Mouse (Mus musculus): ENCODE data around the gene Arglu1. TPM values are rescaled to one million over a fixed set of nuclear protein-coding genes. Genes with fewer than 3 reads are reported as not detected.

The Arglu1 gene
- total RNA-seq, 2 experiments from 2014 or later: 50.9 to 75.9 TPM

DNA sequence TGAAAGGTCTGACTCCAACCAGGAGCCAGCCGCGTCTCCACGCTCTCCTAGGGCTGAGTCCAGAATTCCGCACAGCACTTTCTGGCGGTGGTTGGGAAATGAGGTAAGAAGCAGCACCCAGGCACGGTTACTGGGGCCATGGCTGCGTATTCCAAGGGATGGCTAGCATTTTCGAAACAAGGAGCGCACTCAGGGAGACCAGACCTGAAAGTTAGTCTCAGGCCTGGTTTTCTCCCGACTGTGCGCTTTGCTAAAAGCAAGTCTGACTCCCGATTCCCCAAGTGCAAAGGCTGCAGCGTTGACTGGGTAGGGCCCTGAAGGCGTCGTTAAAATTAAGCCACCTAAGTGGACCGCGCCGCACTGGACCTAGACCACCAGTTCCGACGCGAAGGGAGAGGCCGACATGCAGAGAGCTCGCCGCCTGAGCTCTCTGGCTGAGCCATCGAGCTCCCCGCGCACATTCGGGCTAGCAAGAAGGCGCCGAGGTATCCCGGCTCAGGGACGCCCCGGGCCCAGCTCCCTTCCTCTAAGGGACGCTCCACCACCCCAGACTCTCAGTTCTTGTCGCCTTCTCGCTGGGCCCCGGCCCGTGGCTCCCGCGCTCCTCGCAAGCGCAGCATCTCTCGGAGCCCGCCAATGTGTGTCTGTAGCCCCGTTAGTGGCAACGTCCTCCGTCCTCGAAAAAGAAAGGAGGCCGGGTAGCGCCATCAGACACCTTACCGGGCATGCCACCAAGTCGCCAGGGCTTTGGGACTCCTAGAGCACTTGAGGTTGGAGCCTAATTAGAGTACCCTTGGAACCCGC is 30.6 kb downstream of the Arglu1 start:
- DNase-seq (ENCODE audit: low spot score in 2 of 2): peak; percentile 26 to 53

DNA sequence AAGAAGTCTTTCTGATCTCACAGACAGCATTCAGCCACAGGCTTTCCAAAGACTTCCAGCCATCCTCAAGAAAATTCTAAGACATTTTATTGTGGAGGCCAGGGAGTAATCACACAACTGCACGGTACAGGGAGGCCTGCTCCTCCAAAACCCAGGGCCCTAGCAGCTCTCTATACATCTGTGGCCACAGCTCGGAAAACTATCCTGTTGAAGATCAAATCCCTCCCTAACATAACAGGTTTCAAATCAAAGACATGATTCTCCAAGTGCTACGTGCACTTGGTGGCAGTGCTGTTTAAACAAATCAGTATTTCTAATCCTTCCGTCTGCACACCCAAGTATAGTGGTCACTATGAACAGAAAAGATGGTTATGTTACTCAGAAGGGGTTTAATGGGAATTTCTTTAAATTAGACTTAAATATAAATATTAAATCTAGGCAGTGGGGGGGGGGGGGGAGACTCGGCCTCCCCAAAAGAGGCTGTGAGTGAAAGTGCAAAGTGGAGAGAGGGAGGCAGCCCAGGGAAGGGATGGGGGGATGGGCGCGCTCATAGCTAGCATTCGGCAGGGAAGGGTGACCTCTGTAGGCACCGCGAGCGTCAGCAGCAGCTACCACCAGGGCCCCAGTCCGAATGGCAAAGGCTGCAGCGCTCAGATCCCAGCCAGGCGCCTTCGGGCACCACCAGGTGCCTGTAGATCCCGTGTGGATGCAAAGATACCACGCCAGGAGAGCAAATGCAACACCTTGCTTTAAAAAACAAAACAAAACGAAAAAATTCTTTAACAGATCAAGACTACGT is 31.7 kb downstream of the Arglu1 start:
- peak; percentile 71 to 83 for DNase-seq (ENCODE audit: low spot score in 2 of 2)

DNA sequence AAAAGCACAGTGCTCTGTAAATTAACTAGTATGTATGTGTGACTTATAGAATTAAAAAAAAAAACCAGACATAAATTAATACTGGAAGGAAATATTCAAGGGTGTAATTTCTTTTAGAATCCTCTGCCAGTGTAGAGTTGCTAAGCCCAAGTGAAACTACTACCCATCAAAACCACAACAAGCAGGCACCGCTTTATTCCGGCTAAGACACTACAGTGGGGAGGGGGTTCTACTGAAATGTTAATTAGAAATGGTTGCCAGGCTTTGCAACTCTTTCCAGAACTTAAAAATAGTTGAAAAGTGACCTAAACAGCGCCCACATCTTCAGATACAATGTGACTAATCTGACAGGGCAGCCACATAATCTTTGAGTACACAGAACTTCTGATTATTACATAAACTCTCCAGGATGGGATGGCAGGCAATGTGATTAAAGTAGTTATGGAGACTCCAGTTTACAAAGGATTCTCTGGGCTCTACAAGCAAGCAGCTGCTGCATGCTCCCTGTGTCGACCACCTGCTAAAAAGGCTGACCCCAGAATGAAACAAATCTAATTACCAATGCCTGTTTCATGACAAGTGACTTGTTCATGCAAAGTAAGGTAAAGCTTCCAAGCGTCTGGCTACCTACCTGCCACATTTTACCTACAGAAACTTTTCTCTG is 32.5 kb downstream of the Arglu1 start:
- no peak for DNase-seq (ENCODE audit: low spot score in 2 of 2)

DNA sequence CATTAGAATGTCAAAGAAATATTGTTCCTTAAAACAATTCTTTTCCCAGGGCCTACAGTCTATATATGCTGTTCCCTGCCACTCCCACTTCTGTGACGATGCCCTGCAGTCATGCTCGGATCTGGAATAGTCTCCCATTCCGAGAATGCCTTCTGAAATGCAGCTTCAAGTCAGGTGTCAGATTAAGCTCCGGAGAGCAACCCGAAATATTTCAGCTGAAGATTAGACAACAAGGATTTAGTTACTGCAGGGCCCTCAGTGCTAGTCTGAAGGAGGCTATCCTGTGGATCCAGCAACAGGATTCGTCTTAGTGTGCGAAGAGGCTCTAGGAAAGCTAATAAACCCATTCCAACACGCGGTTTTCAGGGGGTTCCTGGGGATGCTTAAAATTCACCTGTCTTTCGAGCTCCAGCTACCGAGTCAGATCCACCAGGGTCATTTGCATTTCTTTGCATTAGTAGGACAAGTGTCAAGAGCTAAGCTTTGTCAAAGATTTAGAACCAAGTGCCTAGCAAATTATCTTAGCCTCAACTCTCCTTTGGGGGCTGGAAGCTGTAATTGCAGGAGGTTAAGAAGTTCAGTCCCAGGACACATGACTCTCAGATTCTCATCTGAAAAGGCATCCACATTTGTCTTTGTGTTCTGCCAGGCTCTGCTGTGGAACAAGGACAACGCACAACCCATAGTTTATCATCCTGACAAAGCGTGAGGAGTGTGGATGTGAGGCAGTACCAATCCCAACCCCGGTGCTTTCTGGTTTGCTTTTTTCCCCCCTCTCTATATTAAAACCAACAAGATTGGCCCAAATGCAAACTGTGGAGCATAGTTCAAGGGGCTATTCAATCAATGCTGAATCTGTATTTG is 33.5 kb downstream of the Arglu1 start:
- no peak for DNase-seq (ENCODE audit: low spot score in 2 of 2)

DNA sequence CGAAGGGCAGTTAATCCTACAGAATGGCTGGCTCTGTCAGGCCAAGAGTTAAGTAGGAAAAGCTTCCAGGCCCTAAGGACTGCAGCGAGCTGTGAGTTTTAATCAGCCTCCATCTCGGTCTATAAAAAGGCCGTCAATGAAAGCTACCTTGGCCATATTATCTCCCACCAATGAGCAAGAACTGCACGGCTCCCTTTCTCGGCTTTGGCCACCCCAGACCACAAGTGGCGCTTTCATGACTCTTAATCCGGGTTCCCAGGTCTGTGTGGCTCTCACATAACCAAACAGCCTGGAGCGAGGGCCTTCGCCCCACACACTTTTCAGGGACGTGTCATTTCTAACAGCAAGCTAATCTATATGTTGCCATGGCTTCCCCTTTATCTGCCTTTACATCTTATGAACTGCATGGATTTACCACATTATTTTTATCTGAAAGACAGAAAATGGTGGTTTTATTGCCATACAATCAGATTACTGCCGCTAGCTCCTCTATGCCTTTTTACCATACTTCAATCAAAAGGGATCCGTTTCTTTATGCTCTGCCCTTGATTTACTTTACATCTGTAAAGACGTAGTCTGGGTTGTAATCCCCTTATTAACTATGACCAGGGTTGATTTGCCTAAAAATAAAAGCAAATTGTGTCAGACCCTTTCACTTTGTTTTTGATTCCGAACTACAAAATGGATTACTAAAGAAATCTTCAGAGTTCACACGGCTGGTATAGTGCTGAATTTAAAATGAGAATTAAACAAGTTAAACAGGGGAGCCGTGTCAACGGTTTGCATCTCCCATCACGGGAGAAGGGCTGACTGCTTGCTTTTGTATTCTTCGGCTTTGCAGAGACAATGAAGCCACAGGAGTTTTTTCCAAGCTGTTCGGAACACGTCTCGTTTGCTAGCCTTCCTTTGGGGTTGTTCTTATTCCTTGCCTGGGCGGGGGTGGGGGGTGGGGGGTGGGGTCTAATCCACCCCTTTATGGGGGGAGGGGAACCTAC is 34.7 kb downstream of the Arglu1 start:
- DNase-seq (ENCODE audit: low spot score in 2 of 2): no peak

DNA sequence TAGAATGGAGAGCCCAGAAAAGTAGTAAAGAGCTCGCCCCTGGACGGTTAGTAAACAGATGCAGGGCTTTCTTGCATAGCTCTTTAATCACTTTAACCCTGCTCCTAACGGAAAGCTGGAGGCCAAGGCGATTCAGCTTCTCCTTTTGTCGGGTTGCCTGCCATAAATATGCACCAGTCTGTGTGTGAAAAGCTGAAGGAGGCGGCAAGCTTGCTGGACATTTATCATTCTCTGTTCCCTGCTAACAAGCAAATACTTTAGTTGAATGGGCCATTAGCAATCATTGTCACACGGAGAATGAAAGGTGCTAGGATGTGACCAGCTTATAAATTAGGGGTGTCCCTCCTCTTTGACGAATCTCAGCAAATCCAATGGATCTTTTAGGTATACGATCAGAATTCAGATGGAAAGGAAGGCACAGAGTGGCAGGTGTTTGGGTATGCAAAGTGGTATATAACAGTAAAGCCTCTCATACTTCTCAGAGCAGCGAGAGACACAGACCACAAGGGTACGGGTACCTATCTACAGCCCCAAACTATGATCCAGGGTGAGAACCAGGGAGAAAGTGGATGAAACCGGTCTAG is 36.3 kb downstream of the Arglu1 start:
- DNase-seq (ENCODE audit: low spot score in 2 of 2): no peak

DNA sequence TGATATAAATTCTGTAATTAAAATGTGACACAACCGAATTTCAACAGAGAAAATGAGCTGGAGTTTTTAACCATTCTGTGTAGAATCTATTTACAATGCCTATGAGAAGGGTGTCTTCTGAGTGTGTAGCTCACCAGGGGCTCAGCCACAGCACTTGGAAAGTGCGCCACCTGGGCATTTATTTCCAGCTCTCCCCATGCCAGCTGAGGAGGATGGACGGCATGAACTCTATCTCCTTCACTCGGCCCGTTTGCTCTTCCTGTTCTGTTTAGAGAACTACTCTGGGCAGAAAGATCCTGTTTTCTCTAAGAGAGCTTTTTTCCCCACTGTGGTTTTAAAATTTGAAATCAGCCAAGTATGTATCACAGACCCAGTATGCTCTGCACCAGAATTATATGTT is 37.0 kb downstream of the Arglu1 start:
- no peak for DNase-seq (ENCODE audit: low spot score in 2 of 2)

DNA sequence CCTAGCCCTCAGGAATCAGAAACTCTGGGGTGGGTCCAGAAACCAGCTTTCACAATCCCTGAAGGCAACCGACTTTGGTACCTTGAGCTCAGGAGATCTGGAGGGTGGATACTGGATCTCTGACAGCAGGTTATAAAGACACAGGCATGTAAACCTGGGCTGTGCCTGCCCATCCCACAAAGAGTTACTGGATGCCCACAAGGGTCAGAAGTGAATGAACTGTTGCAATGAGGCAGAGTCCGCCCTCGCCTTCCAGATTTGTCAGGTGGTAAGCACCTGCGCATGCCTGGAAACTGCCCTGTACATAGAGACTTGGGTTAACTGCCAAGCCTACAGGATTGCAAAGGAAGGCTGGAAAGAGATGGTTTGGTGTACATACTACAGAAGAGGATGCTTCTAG is 37.9 kb downstream of the Arglu1 start:
- DNase-seq (ENCODE audit: low spot score in 2 of 2): no peak

DNA sequence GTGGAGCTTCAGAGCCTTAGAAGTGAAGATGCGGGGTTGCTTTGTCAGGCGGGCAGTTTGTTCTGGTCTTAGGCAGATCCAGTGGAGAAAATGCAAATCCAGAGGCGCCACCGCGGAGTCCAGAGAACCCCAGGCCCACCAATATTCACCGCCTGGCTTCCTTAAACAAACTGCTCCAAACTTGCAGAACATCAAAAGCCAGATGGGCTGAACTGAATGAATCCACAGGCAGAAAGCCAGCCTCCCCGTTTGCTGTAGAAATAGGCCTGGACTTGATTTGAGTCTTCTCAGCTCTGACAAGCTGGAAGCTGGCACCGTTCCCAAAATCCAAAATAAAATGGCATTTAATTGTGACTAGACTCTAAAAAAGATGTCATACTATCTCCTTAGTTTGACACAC is 40.4 kb downstream of the Arglu1 start:
- DNase-seq (ENCODE audit: low spot score in 2 of 2): peak in 1 of 2 experiments; percentile 44

DNA sequence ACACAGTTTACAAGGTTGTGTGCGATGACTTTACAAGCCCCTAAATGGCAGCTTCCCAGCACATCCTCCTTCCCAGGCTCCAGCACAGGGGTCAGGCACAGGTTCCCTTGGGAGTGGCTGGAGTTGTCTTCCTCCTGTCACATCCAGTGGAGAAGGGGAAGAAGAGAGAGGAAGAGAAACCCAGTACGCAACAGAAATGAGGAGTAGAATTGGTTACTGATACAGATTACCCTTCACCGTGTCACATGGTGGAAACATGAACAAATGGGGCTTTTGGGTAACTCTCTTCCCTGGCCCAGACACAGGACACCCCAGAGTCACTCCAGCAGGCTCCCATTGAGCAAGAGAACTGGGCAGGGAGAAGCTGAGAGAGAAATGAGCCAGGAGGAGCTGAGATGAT is 40.8 kb downstream of the Arglu1 start:
- no peak for DNase-seq (ENCODE audit: low spot score in 2 of 2)

DNA sequence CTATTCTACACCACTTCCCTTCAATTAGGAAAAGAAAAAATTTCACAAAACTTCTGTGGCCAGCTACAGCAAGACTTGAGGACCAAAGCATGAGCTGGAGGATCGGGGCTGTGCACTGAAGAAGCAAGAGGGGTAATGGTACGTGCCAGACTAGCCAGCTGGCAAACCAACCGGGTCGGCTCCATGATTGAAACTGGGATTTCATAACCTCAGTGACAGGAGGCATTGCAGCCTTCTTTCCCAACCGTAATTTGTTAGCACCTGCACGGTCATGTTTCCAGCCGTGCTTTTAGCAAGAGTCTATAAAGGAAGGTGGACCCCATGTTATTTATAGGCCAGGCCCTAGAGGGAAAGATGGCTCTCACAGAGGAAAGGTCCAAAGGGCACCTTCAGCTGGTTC is 41.6 kb downstream of the Arglu1 start:
- no peak for DNase-seq (ENCODE audit: low spot score in 2 of 2)

DNA sequence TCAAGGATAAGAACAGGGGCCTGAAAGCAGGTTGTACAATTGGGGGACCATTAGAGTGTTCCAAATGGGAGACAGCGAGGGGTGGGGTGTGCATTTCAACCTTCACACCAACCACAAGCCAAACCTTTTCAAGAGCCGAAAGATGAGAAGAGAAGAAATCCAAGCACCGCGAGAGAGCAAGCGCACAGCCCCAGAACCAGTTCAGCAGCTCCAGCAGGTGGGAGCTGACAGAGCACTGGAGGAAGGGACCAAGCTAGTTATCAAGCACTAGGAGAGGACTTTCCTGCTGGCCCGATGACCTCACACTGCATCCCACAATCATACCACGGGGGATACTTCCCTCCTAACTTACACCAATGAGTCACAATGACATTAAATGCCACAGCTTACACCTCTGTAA is 42.5 kb downstream of the Arglu1 start:
- no peak for DNase-seq (ENCODE audit: low spot score in 2 of 2)

DNA sequence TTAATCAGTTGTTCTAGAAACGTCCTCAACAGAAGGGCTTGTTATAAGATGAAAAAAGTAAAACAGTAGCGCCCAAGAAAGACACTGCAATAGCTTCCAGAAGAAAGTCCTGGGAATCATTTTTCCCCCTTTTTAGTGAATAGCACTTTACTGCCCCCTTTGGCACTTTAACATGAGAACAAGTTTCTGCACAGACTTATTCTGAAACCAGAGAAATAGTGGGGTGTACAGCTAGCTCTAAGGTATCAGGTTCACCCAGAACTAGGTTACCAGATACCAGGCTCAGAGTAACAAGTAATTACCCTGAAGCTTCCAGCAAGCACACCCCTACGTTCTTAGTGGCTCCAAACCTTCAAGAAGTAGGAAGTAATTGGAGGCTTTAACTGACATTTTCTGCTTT is 43.0 kb downstream of the Arglu1 start:
- no peak for DNase-seq (ENCODE audit: low spot score in 2 of 2)

DNA sequence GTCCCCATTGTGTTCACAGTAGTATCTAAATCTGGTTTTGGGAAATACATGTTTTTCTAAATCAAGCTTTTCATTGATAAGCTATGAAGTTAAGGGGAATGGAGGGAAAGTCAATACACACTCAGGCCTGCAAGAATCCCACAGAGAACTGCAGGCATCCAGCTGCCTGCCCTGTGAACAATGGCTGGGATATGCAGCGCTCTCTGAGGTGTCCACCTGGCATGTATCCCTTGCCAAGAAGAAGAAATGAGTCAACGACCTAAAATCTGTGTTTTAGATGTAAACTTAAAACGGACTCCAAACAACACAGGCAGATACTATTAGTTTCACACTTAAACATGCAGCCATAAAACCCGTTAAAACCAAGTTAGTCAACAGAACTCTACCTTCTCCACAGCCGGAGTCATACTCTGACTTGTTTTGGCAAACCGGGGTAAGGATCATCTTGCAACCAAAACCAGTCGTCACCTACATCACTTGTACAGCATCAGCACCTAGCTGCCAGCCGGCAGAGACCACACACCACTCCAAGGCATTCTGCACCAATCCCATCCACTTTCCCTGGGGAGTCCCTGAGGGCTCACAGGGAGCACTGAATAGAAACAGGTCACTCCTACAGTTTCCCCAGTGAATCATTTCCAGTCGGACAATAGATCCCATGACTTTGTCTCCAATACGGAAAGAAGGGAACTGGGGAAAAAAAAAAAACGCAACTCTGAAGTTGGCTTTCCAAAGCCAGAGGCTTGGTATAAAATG is 46.0 kb downstream of the Arglu1 start:
- DNase-seq (ENCODE audit: low spot score in 2 of 2): no peak

DNA sequence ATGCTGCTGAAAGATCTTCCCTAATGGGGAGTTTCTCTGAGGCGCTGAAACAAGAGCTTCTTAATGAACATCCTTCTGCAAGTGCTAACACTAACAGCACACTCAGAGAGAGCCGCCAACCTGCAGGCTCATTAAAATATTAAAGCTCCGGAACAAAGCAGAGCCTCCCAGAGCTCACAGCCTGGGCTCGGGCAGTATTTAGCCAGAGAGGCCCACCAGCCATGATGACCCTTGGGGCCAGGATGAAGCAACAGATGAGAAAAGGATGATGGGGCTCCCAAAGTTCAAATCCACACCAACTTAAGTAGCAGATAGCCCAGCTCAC is 50.1 kb downstream of the Arglu1 start:
- DNase-seq (ENCODE audit: low spot score in 2 of 2): no peak

DNA sequence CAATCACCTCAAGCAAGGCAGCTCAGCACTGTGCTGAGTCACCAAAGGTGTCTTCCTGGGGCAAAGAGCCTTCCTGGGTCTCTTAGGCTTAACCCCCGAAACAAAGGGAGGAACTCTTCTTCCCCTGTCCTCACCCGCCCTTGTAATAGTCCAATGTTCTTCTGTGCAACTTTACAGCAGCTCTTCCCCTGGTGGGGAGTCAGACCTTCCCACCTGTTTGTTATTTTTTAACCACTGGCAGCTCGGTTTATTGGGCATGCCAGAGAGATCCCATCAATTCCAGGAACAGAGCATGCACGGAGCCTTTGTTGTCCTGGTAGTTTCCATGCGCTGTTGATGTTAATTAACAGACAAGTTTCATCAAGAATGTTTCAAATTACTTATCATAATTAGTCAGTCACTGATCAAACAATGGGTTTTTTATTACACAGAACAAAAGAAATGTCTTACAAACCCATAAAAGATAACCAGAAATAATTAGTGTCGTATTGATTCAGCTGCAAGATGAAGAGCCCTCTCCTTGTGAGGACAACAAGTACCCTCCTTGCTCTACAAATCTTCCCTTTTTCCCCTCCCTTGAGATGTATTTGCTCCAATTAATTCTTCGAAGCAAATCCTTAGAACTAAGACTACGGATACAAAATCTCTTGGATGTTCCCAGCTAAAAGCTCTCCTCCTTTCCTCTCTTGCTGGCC is 50.6 kb downstream of the Arglu1 start:
- DNase-seq (ENCODE audit: low spot score in 2 of 2): no peak

DNA sequence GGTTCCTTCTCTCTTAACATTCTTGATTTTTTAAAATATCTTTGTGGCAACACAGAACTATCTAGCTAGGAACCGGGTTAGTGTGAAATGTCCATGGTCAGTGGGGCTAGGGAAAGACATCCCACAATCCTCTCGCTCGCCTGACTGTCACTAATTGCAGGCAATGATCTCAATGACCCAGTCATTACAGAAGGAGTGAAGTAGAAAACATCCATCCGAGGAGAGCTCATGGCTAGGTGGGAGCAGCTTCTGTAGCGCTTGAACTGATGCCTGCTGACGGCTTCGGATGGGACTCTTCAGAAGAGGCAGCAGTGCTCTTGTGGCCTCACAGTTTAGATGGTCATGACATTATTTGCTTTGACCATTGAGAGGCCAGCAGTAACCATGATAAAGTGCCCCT is 58.9 kb downstream of the Arglu1 start:
- no peak for DNase-seq (ENCODE audit: low spot score in 2 of 2)

DNA sequence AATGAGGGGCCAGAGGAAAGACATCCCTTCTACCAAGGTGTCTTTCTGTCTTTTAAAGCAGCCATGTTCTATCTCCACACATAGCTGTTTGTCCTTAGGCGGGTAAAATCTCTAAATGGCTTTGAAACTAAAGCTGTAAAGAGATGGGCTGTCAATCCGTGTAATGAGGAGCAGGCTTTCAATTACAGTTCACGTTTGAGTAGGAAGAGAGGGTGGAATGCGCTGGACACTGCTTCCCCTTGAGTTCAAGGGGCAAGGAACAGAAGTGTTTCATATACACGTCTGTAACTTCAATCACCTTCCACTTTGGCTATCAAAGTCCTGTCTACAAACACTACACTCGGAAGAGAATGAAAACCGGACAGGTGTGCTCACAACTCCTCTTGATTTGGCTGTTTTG is 66.3 kb downstream of the Arglu1 start:
- no peak for DNase-seq (ENCODE audit: low spot score in 2 of 2)

Data from gastrocnemius, postnatal 4 days (tissue).